Mouse (Mus musculus): ENCODE measurements around the gene Wnt3a.
A peak's percentile ranks its signal among the peaks of the same experiment; 100 is the strongest.
"Not testable (repeated sequence)": the region's sequence is repeated elsewhere in the genome, so short reads cannot be mapped to it uniquely, and the experiment has no call there.

Wnt3a gene

GRCm38 (mm10) chr11:59216955-59217354, 73.6 kb downstream of the Wnt3a start:
- DNase-seq: no peak

- no peak for DNase-seq
These were observed 77.6 kb downstream of the Wnt3a start for GRCm38 (mm10) chr11:59212892-59213494.

GRCm38 (mm10) chr11:59212320-59212719, 78.2 kb downstream of the Wnt3a start:
- not testable (repeated sequence) for DNase-seq

- DNase-seq: not testable (repeated sequence)
These were observed 79.0 kb downstream of the Wnt3a start for GRCm38 (mm10) chr11:59211561-59211960.

GRCm38 (mm10) chr11:59210020-59210419, 80.5 kb downstream of the Wnt3a start:
- no peak for DNase-seq

GRCm38 (mm10) chr11:59209580-59209979, 81.0 kb downstream of the Wnt3a start:
- DNase-seq: no peak

GRCm38 (mm10) chr11:59209003-59209441, 81.5 kb downstream of the Wnt3a start:
- DNase-seq: peak; percentile 83

GRCm38 (mm10) chr11:59208153-59208831, 82.3 kb downstream of the Wnt3a start, which contains the start of gene 2310033P09Rik:
2310033P09Rik (plus strand) TSS chr11:59208321.
- DNase-seq: peak; percentile 95

- DNase-seq: peak; percentile 97
These were observed 88.2 kb downstream of the Wnt3a start, which contains the start of gene Mrpl55 for GRCm38 (mm10) chr11:59202081-59202995. Mrpl55 (plus strand) TSS chr11:59202486.

GRCm38 (mm10) chr11:59201216-59202002, 89.1 kb downstream of the Wnt3a start:
- no peak for DNase-seq
